Mouse (Mus musculus): ENCODE measurements at regions not wholly inside any gene's neighbourhood (a gene's known extent, or its start where the extent isn't known, plus 50 kb on each side); places are given as distances from the start of the nearest gene placed in this dataset.

GRCm38 (mm10) chr7:88544393-88544792 lies 114.3 kb downstream of the Rab38 start:
- ATAC-seq (ENCODE audit: insufficient number of reproducible peaks, low FRiP score, low TSS enrichment), result 0 out of 2 replicates have a peak, but pooled peaks have one; percentile 64

DNA sequence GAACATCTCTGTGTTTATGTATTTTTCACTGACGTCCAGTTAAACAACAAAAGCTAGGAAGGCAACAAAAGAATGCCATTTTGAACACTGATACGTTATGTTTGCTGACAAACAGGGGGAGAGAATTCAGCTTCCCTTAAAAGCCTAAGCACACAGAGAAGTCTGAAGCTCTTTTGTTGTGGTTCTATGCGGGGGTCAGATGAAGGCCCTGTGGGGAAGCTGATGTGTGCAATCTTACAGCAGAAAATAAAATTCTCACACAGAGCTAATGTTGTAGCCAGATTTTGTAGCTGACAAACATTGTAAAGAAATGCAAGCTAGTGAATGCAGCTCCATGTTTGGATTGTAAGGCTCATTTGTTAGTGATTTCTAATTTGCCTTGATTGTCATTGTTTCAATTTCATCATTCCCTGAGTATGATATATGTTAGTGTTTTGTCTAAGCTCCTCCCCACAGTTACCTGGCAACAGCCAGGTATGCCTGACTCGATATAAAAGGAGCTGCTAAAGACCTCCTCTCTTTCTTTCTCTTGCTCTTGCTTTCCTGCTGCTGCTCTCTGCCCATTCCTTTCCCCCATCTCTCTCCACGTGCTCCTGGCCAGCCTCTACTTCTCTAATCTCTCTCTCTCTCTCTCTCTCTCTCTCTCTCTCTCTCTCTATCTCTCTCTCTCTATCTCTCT lies 115.0 kb downstream of the Rab38 start:
- ATAC-seq (ENCODE audit: insufficient number of reproducible peaks, low FRiP score, low TSS enrichment), result no peak

- ATAC-seq (ENCODE audit: insufficient number of reproducible peaks, low FRiP score, low TSS enrichment), result no peak
Measured at GRCm38 (mm10) chr7:88575073-88575472, 145.0 kb downstream of the Rab38 start.

DNA sequence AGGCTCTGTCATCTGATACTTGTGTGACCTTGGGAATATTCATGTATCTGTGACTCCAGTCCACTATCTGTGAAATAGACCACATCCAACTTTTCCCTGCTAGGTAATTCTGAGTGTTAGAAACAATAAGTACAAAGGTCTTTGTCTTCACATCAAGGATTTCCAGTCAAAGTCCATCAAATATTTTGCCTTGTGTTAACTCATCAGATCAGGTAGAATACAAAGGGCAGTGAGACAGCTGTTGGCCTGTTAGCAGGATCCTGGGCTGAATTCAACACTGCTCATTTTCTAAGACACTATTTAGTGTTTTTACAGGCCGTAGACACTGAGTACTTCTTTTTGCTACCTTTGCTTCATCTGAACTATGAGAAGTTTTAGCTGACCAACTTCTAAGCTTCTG lies 170.7 kb downstream of the Rab38 start:
- no peak for ATAC-seq (ENCODE audit: insufficient number of reproducible peaks, low FRiP score, low TSS enrichment)
